Mouse (Mus musculus) kidney, embryonic 16.5 days (tissue): ENCODE results near the gene Usp22. TPM values are rescaled to one million over a fixed set of nuclear protein-coding genes. Genes with fewer than 3 reads are reported as not detected.

Experiments used
- ATAC-seq: fragments of 200-750 bp; cut with Nextera tagmentation; 2 replicates; pipeline ENCODE4 v1.8.0; 2017; ENCODE audit warnings: moderate TSS enrichment; ENCODE audit not compliant: low FRiP score, low TSS enrichment
- H3K27ac ChIP-seq: fragments of 300-500 bp; sonication (generic); 2 replicates; pipeline ENCODE4 v1.5.1; 2014; ENCODE audit warnings: low read length
- H3K27me3 ChIP-seq: fragments of 300-500 bp; sonication (generic); 2 replicates; pipeline ENCODE4 v1.6.1; 2014; ENCODE audit warnings: low read length, control low read depth, mixed read lengths; ENCODE audit not compliant: insufficient read depth
- H3K36me3 ChIP-seq: fragments of 300-500 bp; sonication (generic); 2 replicates; pipeline ENCODE4 v1.6.1; 2014; ENCODE audit warnings: low read length, control low read depth, mixed read lengths; ENCODE audit not compliant: insufficient read depth
- H3K4me1 ChIP-seq: fragments of 300-500 bp; sonication (generic); 2 replicates; pipeline ENCODE4 v1.6.1; 2014; ENCODE audit warnings: low read length, control low read depth, mixed read lengths; ENCODE audit not compliant: insufficient read depth
- H3K4me2 ChIP-seq: fragments of 300-500 bp; sonication (generic); replicated peaks from 2 replicates; pipeline ENCODE4 v1.6.1; 2014; ENCODE audit warnings: low read depth, low read length
- H3K4me3 ChIP-seq: fragments of 300-500 bp; sonication (generic); 2 replicates; pipeline ENCODE4 v1.5.1; 2014; ENCODE audit warnings: mild to moderate bottlenecking, low read length
- H3K9ac ChIP-seq: fragments of 300-500 bp; sonication (generic); replicated peaks from 2 replicates; pipeline ENCODE4 v1.6.1; 2014; ENCODE audit warnings: low read length
- H3K9me3 ChIP-seq: fragments of 300-500 bp; sonication (generic); 2 replicates; pipeline ENCODE4 v1.6.1; 2016; ENCODE audit warnings: low read length, control low read depth
- WGBS: fragments of 180-500 bp; shearing (Covaris S2); extraction: QIAGEN DNeasy Blood & Tissue Kit; methylation state at CpG from one replicate; pipeline ENCODE4 v1.1.7; 2014; 5-methylcytosine and 5-hydroxymethylcytosine counted together
- polyA plus RNA-seq: library from polyadenylated mRNA; unstranded; fragments of >200 nt; fragmentation: Nextera tagmentation; extraction: Ambion mirVana; gene quantifications from 2 replicates; pipeline ENCODE4 v1.2.1, GENCODE M21; 2015

Usp22 gene
- polyA plus RNA-seq, 1 experiment from 2014 or later, result 137 TPM

- Histone ChIP-seq H3K36me3 (no peaks in the 10 kb centered on the region), H3K27me3 (no peaks in the 10 kb centered on the region), H3K4me2 (no peak overlapping the region), H3K4me3 (no peak overlapping the region), H3K9me3 (no peaks in the 10 kb centered on the region), H3K27ac (no peak overlapping the region), H3K9ac (no peak overlapping the region), H3K4me1 (no peaks in the 10 kb centered on the region)
- WGBS, result 96% methylated on average over 4 of the region's 4 CpGs
- no peak for ATAC-seq
Measured at GRCm38 (mm10) chr11:61111472-61111871, 63.4 kb downstream of the Usp22 start.

- Histone ChIP-seq H3K4me1 (no peaks in the 10 kb centered on the region), H3K9me3 (no peaks in the 10 kb centered on the region), H3K27me3 (no peaks in the 10 kb centered on the region), H3K4me3 (no peak overlapping the region), H3K9ac (no peak overlapping the region), H3K4me2 (no peak overlapping the region), H3K36me3 (no peaks in the 10 kb centered on the region), H3K27ac (no peak overlapping the region)
- no peak for ATAC-seq
- 53% methylated on average over 1 of the region's 1 CpGs for WGBS
Measured at GRCm38 (mm10) chr11:61110928-61111327, 63.9 kb downstream of the Usp22 start.

DNA sequence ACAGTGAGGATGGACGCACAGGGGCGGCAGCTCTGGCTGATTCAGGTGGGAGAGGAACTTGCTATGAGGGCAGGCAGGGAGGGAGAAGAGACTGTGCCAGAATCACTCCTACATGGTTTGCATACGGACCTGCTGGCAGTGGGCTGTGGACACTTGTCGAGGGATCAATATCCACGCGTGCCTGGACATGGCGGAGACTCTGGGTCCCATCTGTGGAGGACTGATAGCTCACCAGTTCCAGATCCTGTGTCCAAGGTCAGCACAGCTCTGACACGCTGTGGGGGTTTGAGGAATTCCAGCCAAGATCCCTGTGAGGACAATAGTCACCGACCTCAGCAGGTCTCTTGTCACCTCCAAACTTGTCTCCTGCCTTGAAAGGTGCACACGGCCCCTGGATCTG is 64.7 kb downstream of the Usp22 start:
- ATAC-seq, result no peak
- 79% methylated on average over 10 of the region's 10 CpGs for WGBS
- no peak overlapping the region for H3K4me2 ChIP-seq
- no peak overlapping the region for H3K9ac ChIP-seq
- no peaks in the 10 kb centered on the region for H3K36me3 ChIP-seq
- H3K4me3 ChIP-seq, result no peak overlapping the region
- no peaks in the 10 kb centered on the region for H3K4me1 ChIP-seq
- no peaks in the 10 kb centered on the region for H3K27me3 ChIP-seq
- H3K27ac ChIP-seq, result no peak overlapping the region
- no peaks in the 10 kb centered on the region for H3K9me3 ChIP-seq

DNA sequence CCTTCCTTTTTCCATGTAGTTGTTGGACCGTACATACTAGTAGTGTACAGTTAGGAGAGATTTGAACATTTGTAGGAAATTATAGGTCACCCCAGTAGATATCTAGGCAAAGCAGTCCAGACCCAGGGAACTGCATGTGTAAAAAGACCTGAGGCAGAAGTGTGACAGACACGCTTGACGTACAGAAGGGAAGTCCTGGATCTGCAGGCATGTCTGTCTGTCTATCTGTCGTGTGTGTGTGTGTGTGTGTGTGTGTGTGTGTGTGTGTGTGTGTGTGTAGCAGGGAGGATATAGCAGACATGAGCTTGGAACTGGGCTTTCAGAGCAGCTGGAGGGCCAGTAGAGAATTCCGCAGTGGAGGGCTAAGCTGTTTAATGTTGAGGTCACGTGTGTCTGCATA is 65.1 kb downstream of the Usp22 start:
- no peaks in the 10 kb centered on the region for H3K9me3 ChIP-seq
- H3K9ac ChIP-seq, result no peak overlapping the region
- no peaks in the 10 kb centered on the region for H3K27me3 ChIP-seq
- 76% methylated on average over 6 of the region's 6 CpGs for WGBS
- H3K4me2 ChIP-seq, result no peak overlapping the region
- H3K4me3 ChIP-seq, result no peak overlapping the region
- no peaks in the 10 kb centered on the region for H3K36me3 ChIP-seq
- H3K27ac ChIP-seq, result no peak overlapping the region
- H3K4me1 ChIP-seq, result no peaks in the 10 kb centered on the region
- no peak for ATAC-seq

GRCm38 (mm10) chr11:61108911-61109361 is 65.9 kb downstream of the Usp22 start:
- H3K4me1 ChIP-seq, result no peaks in the 10 kb centered on the region
- WGBS, result 89% methylated on average over 12 of the region's 12 CpGs
- no peaks in the 10 kb centered on the region for H3K36me3 ChIP-seq
- H3K27ac ChIP-seq, result no peak overlapping the region
- no peak for ATAC-seq
- H3K4me3 ChIP-seq, result no peak overlapping the region
- H3K9ac ChIP-seq, result no peak overlapping the region
- no peaks in the 10 kb centered on the region for H3K27me3 ChIP-seq
- H3K4me2 ChIP-seq, result no peak overlapping the region
- no peaks in the 10 kb centered on the region for H3K9me3 ChIP-seq

- WGBS, result 20% methylated on average over 20 of the region's 20 CpGs
- ATAC-seq, result peak; percentile 86
- H3K9ac ChIP-seq, result no peak overlapping the region
Measured at GRCm38 (mm10) chr11:61104241-61104901, 70.5 kb downstream of the Usp22 start.

GRCm38 (mm10) chr11:61102397-61103339 is 72.2 kb downstream of the Usp22 start:
- no peaks in the 10 kb centered on the region for H3K36me3 ChIP-seq
- no peak overlapping the region for H3K9ac ChIP-seq
- H3K27me3 ChIP-seq, result no peaks in the 10 kb centered on the region
- no peaks in the 10 kb centered on the region for H3K4me1 ChIP-seq
- no peak overlapping the region for H3K4me2 ChIP-seq
- no peak overlapping the region for H3K4me3 ChIP-seq
- no peaks in the 10 kb centered on the region for H3K9me3 ChIP-seq
- no peak overlapping the region for H3K27ac ChIP-seq
- WGBS, result 72% methylated on average over 12 of the region's 13 CpGs
- ATAC-seq, result no peak

More at GRCm38 (mm10) chr11:61104241-61104901, 70.5 kb downstream of the Usp22 start:
- Histone ChIP-seq H3K9me3 (no peaks in the 10 kb centered on the region), H3K27me3 (no peaks in the 10 kb centered on the region), H3K27ac (no peak overlapping the region), H3K4me1 (no peaks in the 10 kb centered on the region), H3K36me3 (no peaks in the 10 kb centered on the region), H3K4me3 (no peak overlapping the region), H3K4me2 (peak overlapping the region; percentile 2; the same call in 1 of the 2 replicates)

Other genes with a start within 250 kb of the Usp22 start
- 138 and 142 TPM in 2 replicates for gene Map2k3, start 243.0 kb downstream of the Usp22 start, polyA plus RNA-seq
- gene Kcnj12, start 152.5 kb downstream of the Usp22 start, polyA plus RNA-seq, result 0.30 and 0.32 TPM in 2 replicates
- gene Tnfrsf13b, start 48.3 kb downstream of the Usp22 start, polyA plus RNA-seq, result 1.3 and 1.8 TPM in 2 replicates
- not detected in 2 replicates for gene Aldh3a1, start 32.5 kb upstream of the Usp22 start, polyA plus RNA-seq
- 40.7 and 42.1 TPM in 2 replicates for gene Aldh3a2, start 92.4 kb upstream of the Usp22 start, polyA plus RNA-seq
- 0.10 TPM in 1 of 2 replicates, not detected in the other for gene Slc47a2, start 167.8 kb upstream of the Usp22 start, polyA plus RNA-seq
- 39.5 and 48.8 TPM in 2 replicates for gene Slc47a1, start 203.3 kb upstream of the Usp22 start, polyA plus RNA-seq